Mouse (Mus musculus) lung, embryonic 14.5 days (tissue): ENCODE results near the gene Adgrd1. TPM values are rescaled to one million over a fixed set of nuclear protein-coding genes. Genes with fewer than 3 reads are reported as not detected.
A peak's percentile ranks its signal among the peaks of the same experiment; 100 is the strongest.

Experiments used
- ATAC-seq: fragments of 200-750 bp; cut with Nextera tagmentation; 2 replicates; pipeline ENCODE4 v1.8.0; 2017; ENCODE audit warnings: mild to moderate bottlenecking, moderate TSS enrichment, moderate library complexity; ENCODE audit not compliant: insufficient read depth
- DNase-seq: peaks from one replicate; pipeline ENCODE4 v3.0.0-alpha.2; 2015
- H3K27ac ChIP-seq: fragments of 300-500 bp; sonication (generic); 2 replicates; pipeline ENCODE4 v1.5.1; 2014; ENCODE audit warnings: low read depth, mild to moderate bottlenecking, moderate library complexity
- H3K27me3 ChIP-seq: fragments of 300-500 bp; sonication (generic); 2 replicates; pipeline ENCODE4 v1.6.1; 2014; ENCODE audit warnings: low read length, control low read depth; ENCODE audit not compliant: insufficient read depth
- H3K36me3 ChIP-seq: fragments of 300-500 bp; sonication (generic); 2 replicates; pipeline ENCODE4 v1.6.1; 2014; ENCODE audit warnings: control low read depth; ENCODE audit not compliant: insufficient read depth
- H3K4me1 ChIP-seq: fragments of 300-500 bp; sonication (generic); 2 replicates; pipeline ENCODE4 v1.6.1; 2014; ENCODE audit warnings: antibody characterized with exemption, control low read depth; ENCODE audit not compliant: insufficient read depth
- H3K4me2 ChIP-seq: fragments of 300-500 bp; sonication (generic); 2 replicates; pipeline ENCODE4 v1.6.1; 2014; ENCODE audit warnings: mild to moderate bottlenecking
- H3K4me3 ChIP-seq: fragments of 300-500 bp; sonication (generic); 2 replicates; pipeline ENCODE4 v1.5.1; 2014; ENCODE audit warnings: low read depth, low read length
- H3K9ac ChIP-seq: fragments of 300-500 bp; sonication (generic); 2 replicates; pipeline ENCODE4 v1.6.1; 2014
- H3K9me3 ChIP-seq: fragments of 300-500 bp; sonication (generic); 2 replicates; pipeline ENCODE4 v1.6.1; 2016; ENCODE audit warnings: low read depth, low read length, control low read depth
- CTCF ChIP-seq: IDR thresholded peaks from 2 replicates; pipeline ENCODE4 v1.5.1; 2016; ENCODE audit warnings: antibody characterized with exemption, low read depth
- WGBS: fragments of 180-500 bp; shearing (Covaris S2); extraction: QIAGEN DNeasy Blood & Tissue Kit; methylation state at CpG from one replicate; pipeline ENCODE4 v1.1.7; 2014; 5-methylcytosine and 5-hydroxymethylcytosine counted together
- polyA plus RNA-seq: library from polyadenylated mRNA; unstranded; fragments of >200 nt; fragmentation: Nextera tagmentation; extraction: Ambion mirVana; gene quantifications from 2 replicates; pipeline ENCODE4 v1.2.1, GENCODE M21; 2014

The Adgrd1 gene
- polyA plus RNA-seq, 1 experiment from 2014 or later: 0.47 TPM

- no peak overlapping the region for H3K9ac ChIP-seq
- DNase-seq (no peak), ATAC-seq (no peak)
- H3K9me3 ChIP-seq: no peaks in the 10 kb centered on the region
- TF ChIP-seq CTCF: no peak
- no peaks in the 10 kb centered on the region for H3K27me3 ChIP-seq
- 0 out of 2 replicates have a peak overlapping the region, but pooled peaks have one; percentile 30 for H3K27ac ChIP-seq
- no peaks in the 10 kb centered on the region for H3K4me1 ChIP-seq
- 44% methylated on average over 4 of the region's 4 CpGs for WGBS
- no peak overlapping the region for H3K4me2 ChIP-seq
- no peak overlapping the region for H3K4me3 ChIP-seq
- H3K36me3 ChIP-seq: no peaks in the 10 kb centered on the region
Measured at GRCm38 (mm10) chr5:129093158-129093557, 3.4 kb upstream of the Adgrd1 start.

DNA sequence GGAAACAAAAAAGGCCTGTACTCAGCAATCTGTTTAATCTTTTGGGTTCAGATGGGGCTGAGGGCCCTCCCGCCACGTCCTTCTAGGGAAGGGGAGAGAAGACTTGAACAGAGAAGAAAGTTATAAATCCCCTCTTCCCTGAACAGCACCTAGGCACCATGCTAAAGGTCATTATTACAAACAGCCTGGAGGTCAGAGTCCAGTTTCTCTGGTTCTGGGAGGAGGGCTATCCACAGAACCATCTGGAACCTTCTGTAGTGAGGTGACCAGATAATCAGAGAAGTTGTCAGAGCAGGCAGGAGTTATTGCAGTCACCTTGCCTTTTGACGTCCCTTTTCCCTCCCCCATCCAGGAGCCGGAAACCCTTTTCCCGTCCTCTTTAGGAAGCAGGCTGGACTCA, 2.3 kb upstream of the Adgrd1 start:
- no peaks in the 10 kb centered on the region for H3K4me1 ChIP-seq
- H3K27ac ChIP-seq: no peak overlapping the region
- ATAC-seq (no peak), DNase-seq (no peak)
- 61% methylated on average over 5 of the region's 5 CpGs for WGBS
- H3K9me3 ChIP-seq: no peaks in the 10 kb centered on the region
- H3K9ac ChIP-seq: no peak overlapping the region
- no peak overlapping the region for H3K4me2 ChIP-seq
- H3K36me3 ChIP-seq: no peaks in the 10 kb centered on the region
- no peak for TF ChIP-seq CTCF
- H3K4me3 ChIP-seq: no peak overlapping the region
- no peaks in the 10 kb centered on the region for H3K27me3 ChIP-seq

GRCm38 (mm10) chr5:129104043-129104442, 7.5 kb downstream of the Adgrd1 start:
- whole genome bisulfite sequencing: 52% methylated on average over 4 of the region's 4 CpGs
- H3K9me3 ChIP-seq: no peaks in the 10 kb centered on the region
- no peak overlapping the region for H3K27ac ChIP-seq
- H3K4me1 ChIP-seq: no peaks in the 10 kb centered on the region
- no peak overlapping the region for H3K9ac ChIP-seq
- no peak overlapping the region for H3K4me3 ChIP-seq
- TF ChIP-seq CTCF: no peak
- H3K36me3 ChIP-seq: no peaks in the 10 kb centered on the region
- ATAC-seq: no peak
- H3K4me2 ChIP-seq: no peak overlapping the region
- DNase-seq: no peak
- H3K27me3 ChIP-seq: no peaks in the 10 kb centered on the region

GRCm38 (mm10) chr5:129111729-129112128, 15.2 kb downstream of the Adgrd1 start:
- ATAC-seq: no peak
- no peak overlapping the region for H3K4me2 ChIP-seq
- H3K27ac ChIP-seq: no peak overlapping the region
- no peak for DNase-seq
- H3K36me3 ChIP-seq: no peaks in the 10 kb centered on the region
- no peaks in the 10 kb centered on the region for H3K9me3 ChIP-seq
- TF ChIP-seq CTCF: no peak
- no peaks in the 10 kb centered on the region for H3K4me1 ChIP-seq
- no peaks in the 10 kb centered on the region for H3K27me3 ChIP-seq
- WGBS: 73% methylated on average over 8 of the region's 8 CpGs
- no peak overlapping the region for H3K9ac ChIP-seq
- no peak overlapping the region for H3K4me3 ChIP-seq

DNA sequence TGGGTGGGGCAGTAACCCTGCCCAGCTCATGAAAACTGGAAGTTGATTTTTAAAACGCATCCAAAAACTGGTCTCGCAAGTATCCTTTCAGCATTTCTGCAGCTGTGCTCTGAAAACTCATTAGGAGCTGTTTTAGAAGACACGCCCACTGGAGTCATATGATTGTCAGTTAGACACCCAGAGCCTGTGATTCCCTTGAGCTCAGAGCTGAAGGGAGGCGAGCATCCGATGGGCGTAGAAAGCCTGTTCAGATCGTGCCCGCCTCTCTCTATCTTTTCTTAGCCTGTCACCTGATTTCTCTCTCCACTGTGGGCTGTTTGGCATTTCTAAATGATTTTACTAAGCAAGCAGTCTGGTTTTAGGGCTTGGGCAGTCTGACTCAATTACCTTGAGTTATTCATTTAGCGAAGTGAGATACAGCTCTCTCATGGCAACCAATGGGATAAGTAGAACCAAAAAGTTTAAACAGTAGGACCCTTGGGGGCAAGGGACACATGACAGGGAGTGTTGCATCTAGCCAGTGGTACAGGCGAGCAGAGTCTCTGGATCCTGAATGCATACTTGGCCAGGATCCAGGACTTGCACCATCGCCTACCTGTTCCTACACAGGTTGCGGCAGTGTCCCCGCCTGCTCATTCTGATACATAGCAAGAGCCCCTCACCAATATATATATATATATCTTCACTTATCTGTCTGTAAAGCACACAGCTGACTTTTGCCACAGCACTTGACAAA, 17.4 kb downstream of the Adgrd1 start:
- no peak for DNase-seq

GRCm38 (mm10) chr5:129116299-129116698, 19.7 kb downstream of the Adgrd1 start:
- WGBS: 75% methylated on average over 8 of the region's 8 CpGs
- no peak for DNase-seq

More for the DNA sequence above, 17.4 kb downstream of the Adgrd1 start:
- TF ChIP-seq CTCF: no peak
- Histone ChIP-seq H3K4me3 (no peak overlapping the region), H3K27me3 (no peaks in the 10 kb centered on the region), H3K27ac (no peak overlapping the region), H3K9ac (no peak overlapping the region), H3K4me2 (no peak overlapping the region), H3K9me3 (no peaks in the 10 kb centered on the region), H3K36me3 (no peaks in the 10 kb centered on the region), H3K4me1 (no peaks in the 10 kb centered on the region)
- no peak for ATAC-seq
- WGBS: 66% methylated on average over 13 of the region's 13 CpGs

DNA sequence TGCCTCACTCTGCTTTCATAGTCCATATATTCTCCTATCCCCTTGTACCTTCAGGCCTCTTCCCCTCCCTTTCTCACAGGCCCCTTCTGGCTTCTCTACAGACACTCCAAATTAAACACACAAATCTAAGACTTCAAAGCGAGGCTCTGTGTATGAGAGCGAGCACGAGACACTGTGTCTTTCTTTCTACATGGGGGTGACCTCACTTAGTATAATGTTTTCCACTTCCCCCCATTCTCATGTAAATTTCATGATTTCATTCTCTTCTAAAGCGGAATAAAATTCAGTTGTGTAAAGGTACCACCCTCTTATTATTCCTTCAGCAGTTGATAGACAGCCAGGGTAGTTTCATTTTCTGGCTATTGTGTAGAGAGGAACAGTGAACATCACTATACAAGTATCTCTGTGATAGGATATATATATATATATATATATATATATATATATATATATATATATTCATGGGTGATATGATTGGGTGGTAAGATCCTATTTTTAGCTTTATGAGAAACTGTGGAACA, 21.1 kb downstream of the Adgrd1 start:
- WGBS: 65% methylated on average over 4 of the region's 4 CpGs
- ATAC-seq (no peak), DNase-seq (no peak)
- no peak for TF ChIP-seq CTCF
- Histone ChIP-seq H3K4me1 (no peaks in the 10 kb centered on the region), H3K4me2 (no peak overlapping the region), H3K27me3 (no peaks in the 10 kb centered on the region), H3K36me3 (no peaks in the 10 kb centered on the region), H3K4me3 (no peak overlapping the region), H3K27ac (no peak overlapping the region), H3K9me3 (no peaks in the 10 kb centered on the region), H3K9ac (no peak overlapping the region)

More at GRCm38 (mm10) chr5:129116299-129116698, 19.7 kb downstream of the Adgrd1 start:
- Histone ChIP-seq H3K27ac (no peak overlapping the region), H3K9ac (no peak overlapping the region), H3K27me3 (no peaks in the 10 kb centered on the region), H3K4me1 (no peaks in the 10 kb centered on the region), H3K9me3 (no peaks in the 10 kb centered on the region), H3K36me3 (no peaks in the 10 kb centered on the region), H3K4me2 (no peak overlapping the region), H3K4me3 (no peak overlapping the region)
- ATAC-seq: no peak
- no peak for TF ChIP-seq CTCF
